Mouse (Mus musculus): ENCODE measurements at regions not wholly inside any gene's neighbourhood (a gene's known extent, or its start where the extent isn't known, plus 50 kb on each side); places are given as distances from the start of the nearest gene placed in this dataset.

DNA sequence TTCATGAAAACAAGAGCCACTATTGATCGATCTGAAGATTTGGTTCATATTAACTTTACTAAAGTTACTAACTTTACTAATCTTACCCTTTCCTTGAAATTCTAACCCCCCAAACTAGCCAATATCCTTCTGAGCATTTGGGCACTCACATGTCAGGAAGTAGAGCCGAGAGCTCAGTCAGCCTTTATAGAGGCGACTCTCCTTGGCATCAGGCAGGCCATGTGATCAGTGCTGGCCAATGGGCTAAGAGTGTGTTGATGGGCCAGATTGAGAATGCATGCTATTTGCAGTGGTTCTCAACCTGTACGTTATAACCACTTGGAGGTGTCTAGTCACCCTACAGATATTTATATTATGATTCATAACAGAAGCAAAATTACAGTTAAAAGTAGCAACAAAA is 69.6 kb upstream of the Slc35b4 start:
- DNase-seq (ENCODE audit: low spot score), result no peak

- no peak for DNase-seq (ENCODE audit: low spot score)
Observed at GRCm38 (mm10) chr6:34243001-34243400, 66.1 kb upstream of the Slc35b4 start.

DNA sequence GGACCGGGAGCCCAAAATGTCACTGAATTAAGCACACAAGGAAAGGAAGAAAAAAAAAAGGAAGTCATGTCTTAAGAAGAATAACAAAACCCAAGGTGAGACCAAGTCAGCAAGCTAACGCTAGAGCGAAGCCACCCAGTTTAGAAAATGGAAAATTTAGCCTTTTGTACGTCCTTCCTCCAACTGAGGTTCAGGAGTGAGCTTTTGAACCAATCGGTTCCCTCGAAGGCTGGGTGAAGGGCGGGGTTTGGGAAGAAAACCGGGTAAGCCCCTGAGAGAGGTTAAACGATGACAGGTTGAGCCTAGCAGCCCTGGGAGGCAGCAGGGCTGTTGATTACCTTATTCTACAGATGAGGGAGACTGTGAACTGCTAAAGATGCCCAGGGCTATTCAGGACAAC is 65.6 kb upstream of the Slc35b4 start:
- no peak for DNase-seq (ENCODE audit: low spot score)

- peak; percentile 28 for DNase-seq (ENCODE audit: low spot score)
Observed at GRCm38 (mm10) chr6:34235132-34235531, 58.2 kb upstream of the Slc35b4 start.

DNA sequence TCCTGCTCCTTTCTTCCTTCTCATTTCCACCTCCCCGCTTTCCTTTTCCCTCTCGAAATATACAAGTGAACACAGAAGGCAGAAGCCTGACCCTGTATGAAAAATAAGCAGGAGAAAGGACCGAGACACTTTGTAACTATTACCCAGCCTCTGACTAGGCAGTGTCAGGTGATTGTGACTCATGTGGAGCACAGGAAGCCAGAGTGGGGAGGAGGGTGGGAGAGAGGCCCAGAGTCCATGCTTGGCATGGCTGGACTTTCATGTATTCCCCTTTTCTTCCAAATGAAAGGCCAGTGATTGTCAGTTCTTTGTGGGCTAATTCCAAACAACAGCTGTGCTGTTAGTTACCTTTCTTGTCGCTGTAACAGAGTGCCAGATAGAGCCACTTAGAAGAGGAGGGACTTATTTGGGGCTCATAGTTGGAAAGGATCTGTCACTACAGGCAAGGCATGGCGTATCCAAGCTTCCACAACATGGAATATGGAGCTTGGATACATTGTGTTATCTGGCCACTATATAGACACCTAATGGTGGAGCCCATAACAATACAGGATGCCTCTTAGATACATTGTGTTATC is 57.6 kb upstream of the Slc35b4 start:
- DNase-seq (ENCODE audit: low spot score), result no peak

GRCm38 (mm10) chr6:34230768-34231381 is 54.0 kb upstream of the Slc35b4 start:
- DNase-seq (ENCODE audit: low spot score), result peak; percentile 22

DNA sequence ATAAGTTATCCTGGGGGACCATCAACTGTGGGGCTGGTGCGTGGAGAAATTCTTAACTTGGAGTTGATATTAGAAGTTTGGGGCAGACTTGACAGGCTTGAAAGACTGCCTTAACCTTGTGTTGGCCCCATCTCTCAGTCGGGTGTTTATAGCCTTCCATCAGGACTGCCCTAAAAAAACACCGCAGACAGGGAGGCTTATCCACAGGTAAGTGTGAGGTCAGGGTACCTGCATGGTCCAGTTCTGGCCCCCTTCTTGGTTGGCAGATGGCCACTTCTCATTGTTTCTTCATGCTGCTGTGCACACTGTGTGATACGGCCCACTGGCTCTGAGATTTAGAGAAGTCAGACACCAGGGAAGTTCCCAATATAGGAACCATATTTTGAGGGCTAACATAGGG is 50.2 kb upstream of the Slc35b4 start:
- no peak for DNase-seq (ENCODE audit: low spot score)
